Mouse (Mus musculus): ENCODE results near the gene Olfr658. TPM values are rescaled to one million over a fixed set of nuclear protein-coding genes. Genes with fewer than 3 reads are reported as not detected.

Olfr658 gene
- polyA plus RNA-seq (2014; fragmentation: Illumina TruSeq; extraction: RNeasy Lipid Tissue Mini Kit (QIAGEN cat#74804); ENCODE audit: insufficient read depth, low read depth, low replicate concordance), result not detected

GRCm38 (mm10) chr7:104646841-104647482 lies at the start of gene Olfr658:
Gene Olfr658 (minus strand): TSS chr7:104647305.

DNA sequence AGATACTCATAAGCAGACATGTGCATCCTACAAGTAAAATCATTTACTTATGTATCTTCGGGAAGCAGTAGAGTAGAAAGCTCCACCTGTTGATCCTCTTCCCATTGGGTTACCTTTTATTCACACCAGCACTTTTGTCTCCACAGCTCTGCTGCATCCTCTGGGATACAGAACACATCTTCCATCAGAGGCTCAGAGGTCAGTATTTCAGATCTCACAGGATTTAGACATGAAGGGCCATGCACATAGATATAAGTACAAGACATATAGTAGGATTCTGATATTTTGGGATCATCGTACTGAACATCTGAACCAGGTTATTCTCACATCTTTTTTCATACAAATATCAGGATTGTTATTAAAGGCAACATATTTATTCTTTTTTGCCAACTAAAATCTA lies 39.1 kb upstream of the Olfr658 start, which contains the start of gene Olfr661:
Gene Olfr661, plus strand, starts transcription at position 301 of the 400 bp plus-strand sequence.

GRCm38 (mm10) chr7:104666453-104666852 lies 19.3 kb upstream of the Olfr658 start, which contains the start of gene Olfr659:
Gene Olfr659 (plus strand): TSS chr7:104666753.

DNA sequence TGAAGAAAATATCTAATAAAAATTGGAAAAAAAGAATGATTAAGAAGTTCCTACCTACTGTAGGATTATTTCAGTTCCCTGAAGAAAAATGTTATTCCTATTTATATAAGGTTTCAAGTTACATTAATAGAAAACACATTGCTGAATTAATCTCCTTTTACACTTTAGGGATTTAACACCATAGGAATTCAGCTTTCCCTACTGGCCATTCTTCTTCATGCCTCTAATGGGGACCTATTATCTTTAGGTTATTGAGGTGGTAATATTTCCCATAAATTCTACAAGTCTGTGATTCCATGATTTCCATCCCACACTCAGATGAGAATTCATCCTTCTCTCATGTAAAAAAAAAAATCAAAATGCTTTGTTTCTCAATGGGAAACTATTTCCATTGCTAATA lies 22.6 kb downstream of the Olfr658 start, which contains the start of gene Olfr657:
Gene Olfr657, plus strand, starts transcription at position 301 of the 400 bp plus-strand sequence.

GRCm38 (mm10) chr7:104613655-104614054 lies 33.5 kb downstream of the Olfr658 start, which contains the start of gene Olfr656:
Gene Olfr656 (plus strand): TSS chr7:104613955.

GRCm38 (mm10) chr7:104601679-104602078 lies 45.4 kb downstream of the Olfr658 start, which contains the start of gene Olfr655:
Gene Olfr655 (minus strand): TSS chr7:104601779.

Other genes starting within 250 kb of the Olfr658 start
- gene Trim30c, start 246.5 kb downstream of the Olfr658 start, polyA plus RNA-seq (2014; fragmentation: Illumina TruSeq; extraction: RNeasy Lipid Tissue Mini Kit (QIAGEN cat#74804); ENCODE audit: insufficient read depth, low read depth, low replicate concordance), result 0.22 TPM
- 11.2 TPM for gene Trim30a, start 182.1 kb downstream of the Olfr658 start, polyA plus RNA-seq (2014; fragmentation: Illumina TruSeq; extraction: RNeasy Lipid Tissue Mini Kit (QIAGEN cat#74804); ENCODE audit: insufficient read depth, low read depth, low replicate concordance)
- 6.3 TPM for gene Trim30d, start 139.5 kb downstream of the Olfr658 start, polyA plus RNA-seq (2014; fragmentation: Illumina TruSeq; extraction: RNeasy Lipid Tissue Mini Kit (QIAGEN cat#74804); ENCODE audit: insufficient read depth, low read depth, low replicate concordance)
- gene Olfr651, start 97.2 kb downstream of the Olfr658 start, polyA plus RNA-seq (2014; fragmentation: Illumina TruSeq; extraction: RNeasy Lipid Tissue Mini Kit (QIAGEN cat#74804); ENCODE audit: insufficient read depth, low read depth, low replicate concordance), result not detected
- gene Olfr652, start 86.4 kb downstream of the Olfr658 start, polyA plus RNA-seq (2014; fragmentation: Illumina TruSeq; extraction: RNeasy Lipid Tissue Mini Kit (QIAGEN cat#74804); ENCODE audit: insufficient read depth, low read depth, low replicate concordance), result not detected
- not detected for gene Olfr653, start 70.0 kb downstream of the Olfr658 start, polyA plus RNA-seq (2014; fragmentation: Illumina TruSeq; extraction: RNeasy Lipid Tissue Mini Kit (QIAGEN cat#74804); ENCODE audit: insufficient read depth, low read depth, low replicate concordance)
- gene Olfr654, start 60.3 kb downstream of the Olfr658 start, polyA plus RNA-seq (2014; fragmentation: Illumina TruSeq; extraction: RNeasy Lipid Tissue Mini Kit (QIAGEN cat#74804); ENCODE audit: insufficient read depth, low read depth, low replicate concordance), result not detected
- not detected for gene Olfr655, start 45.5 kb downstream of the Olfr658 start, polyA plus RNA-seq (2014; fragmentation: Illumina TruSeq; extraction: RNeasy Lipid Tissue Mini Kit (QIAGEN cat#74804); ENCODE audit: insufficient read depth, low read depth, low replicate concordance)
- gene Olfr656, start 33.4 kb downstream of the Olfr658 start, polyA plus RNA-seq (2014; fragmentation: Illumina TruSeq; extraction: RNeasy Lipid Tissue Mini Kit (QIAGEN cat#74804); ENCODE audit: insufficient read depth, low read depth, low replicate concordance), result not detected
- not detected for gene Olfr657, start 22.5 kb downstream of the Olfr658 start, polyA plus RNA-seq (2014; fragmentation: Illumina TruSeq; extraction: RNeasy Lipid Tissue Mini Kit (QIAGEN cat#74804); ENCODE audit: insufficient read depth, low read depth, low replicate concordance)
- not detected for gene Olfr659, start 19.4 kb upstream of the Olfr658 start, polyA plus RNA-seq (2014; fragmentation: Illumina TruSeq; extraction: RNeasy Lipid Tissue Mini Kit (QIAGEN cat#74804); ENCODE audit: insufficient read depth, low read depth, low replicate concordance)
- not detected for gene Olfr661, start 39.2 kb upstream of the Olfr658 start, polyA plus RNA-seq (2014; fragmentation: Illumina TruSeq; extraction: RNeasy Lipid Tissue Mini Kit (QIAGEN cat#74804); ENCODE audit: insufficient read depth, low read depth, low replicate concordance)
- not detected for gene Usp17le, start 130.2 kb upstream of the Olfr658 start, polyA plus RNA-seq (2014; fragmentation: Illumina TruSeq; extraction: RNeasy Lipid Tissue Mini Kit (QIAGEN cat#74804); ENCODE audit: insufficient read depth, low read depth, low replicate concordance)
- not detected for gene Usp17lb, start 195.3 kb upstream of the Olfr658 start, polyA plus RNA-seq (2014; fragmentation: Illumina TruSeq; extraction: RNeasy Lipid Tissue Mini Kit (QIAGEN cat#74804); ENCODE audit: insufficient read depth, low read depth, low replicate concordance)
- not detected for gene Usp17la, start 209.7 kb upstream of the Olfr658 start, polyA plus RNA-seq (2014; fragmentation: Illumina TruSeq; extraction: RNeasy Lipid Tissue Mini Kit (QIAGEN cat#74804); ENCODE audit: insufficient read depth, low read depth, low replicate concordance)
- not detected for gene Olfr665, start 230.7 kb upstream of the Olfr658 start, polyA plus RNA-seq (2014; fragmentation: Illumina TruSeq; extraction: RNeasy Lipid Tissue Mini Kit (QIAGEN cat#74804); ENCODE audit: insufficient read depth, low read depth, low replicate concordance)
- gene Olfr666, start 248.6 kb upstream of the Olfr658 start, polyA plus RNA-seq (2014; fragmentation: Illumina TruSeq; extraction: RNeasy Lipid Tissue Mini Kit (QIAGEN cat#74804); ENCODE audit: insufficient read depth, low read depth, low replicate concordance), result not detected

Measured in lung, adult 10 weeks (tissue).